Mouse (Mus musculus) liver, postnatal 0 days (tissue): ENCODE results near the gene Mecom. TPM values are rescaled to one million over a fixed set of nuclear protein-coding genes. Genes with fewer than 3 reads are reported as not detected.
A peak's percentile ranks its signal among the peaks of the same experiment; 100 is the strongest.

Experiments used
- ATAC-seq: fragments of 200-750 bp; cut with Nextera tagmentation; 2 replicates; pipeline ENCODE4 v1.8.0; 2017; ENCODE audit warnings: mild to moderate bottlenecking, moderate library complexity
- DNase-seq: peaks from one replicate; pipeline ENCODE4 v3.0.0-alpha.2; 2016
- H3K27ac ChIP-seq: fragments of 300-500 bp; sonication (generic); 2 replicates; pipeline ENCODE4 v1.5.1; 2014; ENCODE audit warnings: antibody characterized with exemption, moderate library complexity, mild to moderate bottlenecking, low read depth
- H3K27me3 ChIP-seq: fragments of 300-500 bp; sonication (generic); 2 replicates; pipeline ENCODE4 v1.6.1; 2014; ENCODE audit warnings: low read length, control low read depth, mixed read lengths; ENCODE audit not compliant: insufficient read depth
- H3K36me3 ChIP-seq: fragments of 300-500 bp; sonication (generic); replicated peaks from 2 replicates; pipeline ENCODE4 v1.6.1; 2014; ENCODE audit warnings: mild to moderate bottlenecking, control low read depth, low read length, moderate library complexity, mixed read lengths; ENCODE audit not compliant: insufficient read depth
- H3K4me1 ChIP-seq: fragments of 300-500 bp; sonication (generic); 2 replicates; pipeline ENCODE4 v1.6.1; 2014; ENCODE audit warnings: antibody characterized with exemption, mild to moderate bottlenecking, control low read depth; ENCODE audit not compliant: insufficient read depth
- H3K4me2 ChIP-seq: fragments of 300-500 bp; sonication (generic); 2 replicates; pipeline ENCODE4 v1.6.1; 2014; ENCODE audit warnings: low read depth, mild to moderate bottlenecking, low read length, moderate library complexity, mixed read lengths
- H3K4me3 ChIP-seq: fragments of 300-500 bp; sonication (generic); 2 replicates; pipeline ENCODE4 v1.5.1; 2014; ENCODE audit warnings: low read depth, low read length
- H3K9ac ChIP-seq: fragments of 300-500 bp; sonication (generic); replicated peaks from 2 replicates; pipeline ENCODE4 v1.6.1; 2014; ENCODE audit warnings: mild to moderate bottlenecking, moderate library complexity
- H3K9me3 ChIP-seq: fragments of 300-500 bp; sonication (generic); 2 replicates; pipeline ENCODE4 v1.6.1; 2016; ENCODE audit warnings: mild to moderate bottlenecking, control low read depth, low read length, mixed read lengths
- CTCF ChIP-seq: sonication (generic); IDR thresholded peaks from 2 replicates; pipeline ENCODE4 v1.5.1; 2016; ENCODE audit warnings: antibody characterized with exemption, low read depth
- EP300 ChIP-seq: IDR thresholded peaks from 2 replicates; pipeline ENCODE4 v1.6.1; 2016; ENCODE audit warnings: antibody characterized with exemption, low read depth, mild to moderate bottlenecking
- WGBS: fragments of 180-500 bp; shearing (Covaris S2); extraction: QIAGEN DNeasy Blood & Tissue Kit; methylation state at CpG from one replicate; pipeline ENCODE4 v1.1.7; 2014; ENCODE audit not compliant: insufficient replicate concordance; 5-methylcytosine and 5-hydroxymethylcytosine counted together
- polyA plus RNA-seq: library from polyadenylated mRNA; unstranded; fragments of >200 nt; fragmentation: Nextera tagmentation; extraction: Ambion mirVana; gene quantifications from 2 replicates; pipeline ENCODE4 v1.2.1, GENCODE M21; 2015

Gene Mecom
- polyA plus RNA-seq, 1 experiment from 2014 or later: 0.89 TPM

GRCm38 (mm10) chr3:30511062-30511640 lies 36.7 kb downstream of the Mecom start:
- Histone ChIP-seq H3K27ac (no peak overlapping the region), H3K4me2 (no peak overlapping the region), H3K9ac (no peak overlapping the region), H3K4me3 (no peak overlapping the region), H3K36me3 (no peaks in the 10 kb centered on the region), H3K9me3 (no peaks in the 10 kb centered on the region), H3K4me1 (peaks cover 11% of the 10 kb centered on the region), H3K27me3 (peaks cover 97% of the 10 kb centered on the region)
- 29% methylated on average over 4 of the region's 4 CpGs for WGBS
- ATAC-seq (no peak), DNase-seq (no peak)
- TF ChIP-seq EP300 (no peak), CTCF (no peak)

GRCm38 (mm10) chr3:30510646-30511045 lies 37.2 kb downstream of the Mecom start:
- Histone ChIP-seq H3K27ac (no peak overlapping the region), H3K27me3 (peaks cover 97% of the 10 kb centered on the region), H3K4me2 (no peak overlapping the region), H3K4me3 (no peak overlapping the region), H3K9me3 (no peaks in the 10 kb centered on the region), H3K4me1 (peaks cover 11% of the 10 kb centered on the region), H3K9ac (no peak overlapping the region), H3K36me3 (no peaks in the 10 kb centered on the region)
- 33% methylated on average over 8 of the region's 8 CpGs for WGBS
- DNase-seq (no peak), ATAC-seq (no peak)
- TF ChIP-seq EP300 (no peak), CTCF (no peak)

- Histone ChIP-seq H3K27ac (no peak overlapping the region), H3K4me3 (no peak overlapping the region), H3K27me3 (peaks cover 96% of the 10 kb centered on the region), H3K9me3 (no peaks in the 10 kb centered on the region), H3K36me3 (no peaks in the 10 kb centered on the region), H3K4me2 (no peak overlapping the region; the same call in 1 of the 2 replicates), H3K9ac (no peak overlapping the region), H3K4me1 (peaks cover 9% of the 10 kb centered on the region)
- WGBS: 5% methylated on average over 16 of the region's 16 CpGs
- TF ChIP-seq EP300: no peak
- no peak for TF ChIP-seq CTCF
- ATAC-seq (no peak), DNase-seq (no peak)
Observed at GRCm38 (mm10) chr3:30510105-30510504, 37.7 kb downstream of the Mecom start.

- ATAC-seq (0 out of 2 replicates have a peak, but pooled peaks have one; percentile 3), DNase-seq (peak; percentile 31)
- H3K27ac ChIP-seq: no peak overlapping the region
- H3K4me2 ChIP-seq: peak overlapping the region; percentile 86
- no peaks in the 10 kb centered on the region for H3K9me3 ChIP-seq
- TF ChIP-seq EP300 (no peak), CTCF (0 out of 2 replicates have a peak, but pooled peaks have one; percentile 4)
- H3K4me1 ChIP-seq: peaks cover 8% of the 10 kb centered on the region
- H3K27me3 ChIP-seq: peaks cover 95% of the 10 kb centered on the region
- H3K4me3 ChIP-seq: peak overlapping the region; percentile 55
- no peak overlapping the region for H3K9ac ChIP-seq
- WGBS: 2% methylated on average over 34 of the region's 55 CpGs
- no peaks in the 10 kb centered on the region for H3K36me3 ChIP-seq
Observed at GRCm38 (mm10) chr3:30508930-30509910, 38.6 kb downstream of the Mecom start.

- ATAC-seq (peak; percentile 70), DNase-seq (peak; percentile 72)
- TF ChIP-seq CTCF (peak; percentile 52), EP300 (no peak)
- H3K9ac ChIP-seq: 0 out of 2 replicates have a peak overlapping the region, but pooled peaks have one; percentile 16
- peaks cover 8% of the 10 kb centered on the region for H3K4me1 ChIP-seq
- WGBS: 2% methylated on average over 34 of the region's 73 CpGs
- H3K27me3 ChIP-seq: peaks cover 92% of the 10 kb centered on the region
- H3K4me2 ChIP-seq: peak overlapping the region; percentile 86
- peak overlapping the region; percentile 55 for H3K4me3 ChIP-seq
- H3K36me3 ChIP-seq: no peaks in the 10 kb centered on the region
- no peak overlapping the region for H3K27ac ChIP-seq
- no peaks in the 10 kb centered on the region for H3K9me3 ChIP-seq
Observed at GRCm38 (mm10) chr3:30508296-30508929, 39.4 kb downstream of the Mecom start.
